Mouse (Mus musculus): ENCODE results near the gene Slc47a1. TPM values are rescaled to one million over a fixed set of nuclear protein-coding genes. Genes with fewer than 3 reads are reported as not detected.
"Not testable (repeated sequence)": the region's sequence is repeated elsewhere in the genome, so short reads cannot be mapped to it uniquely, and the experiment has no call there.

The Slc47a1 gene
- total RNA-seq, 1 experiment from 2014 or later: not detected

DNA sequence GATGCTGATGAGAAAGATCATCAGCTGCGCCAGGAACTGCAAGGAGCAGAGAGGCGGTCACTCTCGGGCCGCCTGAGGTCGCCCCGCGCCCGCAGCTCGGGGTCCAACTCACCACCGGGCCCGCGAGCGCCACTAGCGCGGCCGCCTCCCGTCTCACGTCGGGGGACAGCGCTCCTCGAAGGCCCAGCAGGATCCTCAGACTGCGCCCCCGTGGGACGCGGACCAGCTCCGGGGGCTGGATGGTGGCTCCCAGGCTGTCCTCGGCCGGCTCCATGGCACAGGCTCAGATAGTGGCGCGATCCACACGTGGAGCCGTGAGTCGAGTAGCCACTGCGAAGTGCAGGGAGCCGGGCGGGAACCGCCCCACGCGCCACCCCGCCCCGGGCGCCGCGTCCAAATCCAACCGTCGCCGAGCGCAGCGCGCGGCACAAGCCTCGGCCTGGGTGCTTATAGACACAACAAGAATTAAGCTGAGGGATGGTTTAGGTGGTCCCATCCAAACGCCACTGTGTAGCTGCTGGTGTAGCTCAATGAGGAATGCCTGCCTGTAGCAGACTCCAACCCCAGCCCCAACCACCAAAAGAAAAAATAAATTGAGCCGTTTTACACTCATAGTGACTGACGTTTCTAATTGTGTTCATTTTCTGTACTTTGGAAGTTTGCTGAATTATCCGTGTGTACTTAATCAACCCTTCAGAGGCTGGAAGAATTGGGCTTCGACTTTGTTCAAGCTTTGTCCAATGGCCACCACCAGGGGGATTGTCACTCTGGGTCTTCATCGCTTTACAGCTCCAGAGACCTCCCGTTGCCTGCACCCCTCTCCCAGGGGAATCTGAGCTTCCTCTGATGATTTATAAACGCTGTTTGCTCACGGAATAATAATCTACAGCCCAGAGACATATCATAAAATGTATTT, 35.4 kb downstream of the Slc47a1 start, which contains the start of gene Slc47a2:
Slc47a2 (minus strand) TSS at position 356 of the 916 bp plus-strand sequence.
- no peak for ATAC-seq (replicated peaks in 1 of 2; ENCODE audit: insufficient read depth in 1 of 2, low FRiP score in 2 of 2, low TSS enrichment in 1 of 2, low read depth in 1 of 2, poor library complexity in 2 of 2, severe bottlenecking in 2 of 2)

DNA sequence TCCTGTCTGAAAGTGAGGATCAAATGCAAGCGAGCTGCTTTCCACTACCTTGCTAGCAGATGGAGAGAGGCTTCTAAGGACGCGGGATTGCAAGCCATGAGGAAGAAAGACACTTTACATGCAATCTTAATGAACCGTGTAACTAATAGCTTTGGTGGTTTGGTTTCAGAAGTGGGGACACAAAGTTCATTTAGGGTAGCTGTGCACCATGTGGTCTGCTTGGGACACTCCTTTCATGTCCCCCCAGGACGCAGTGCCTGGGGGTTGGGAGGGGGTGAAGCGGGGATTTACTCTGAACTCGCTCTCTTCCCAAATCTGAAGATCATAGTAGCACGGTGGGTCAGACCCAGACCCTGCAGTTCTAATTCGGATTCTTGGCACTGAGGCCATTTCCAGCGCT, 36.2 kb downstream of the Slc47a1 start:
- ATAC-seq (replicated peaks in 1 of 2; ENCODE audit: insufficient read depth in 1 of 2, low FRiP score in 2 of 2, low TSS enrichment in 1 of 2, low read depth in 1 of 2, poor library complexity in 2 of 2, severe bottlenecking in 2 of 2): no peak

DNA sequence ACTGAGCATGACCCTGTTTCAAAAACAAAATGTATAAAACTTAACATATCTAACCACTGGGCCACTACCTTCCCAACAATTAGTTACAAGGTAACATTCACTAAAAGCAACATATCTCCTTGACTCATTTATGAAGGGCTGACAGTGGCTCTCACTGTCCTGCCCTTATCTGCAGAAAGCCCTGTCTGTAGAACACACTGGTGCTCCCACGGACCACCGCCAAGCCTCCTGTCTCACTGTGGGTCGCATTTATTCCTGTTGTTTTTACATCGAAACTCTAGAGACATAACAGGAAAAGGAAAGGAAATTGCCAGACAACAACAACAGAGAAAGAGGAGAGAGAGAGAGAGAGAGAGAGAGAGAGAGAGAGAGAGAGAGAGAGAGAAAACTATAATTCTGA, 36.9 kb downstream of the Slc47a1 start:
- no peak for ATAC-seq (replicated peaks in 1 of 2; ENCODE audit: insufficient read depth in 1 of 2, low FRiP score in 2 of 2, low TSS enrichment in 1 of 2, low read depth in 1 of 2, poor library complexity in 2 of 2, severe bottlenecking in 2 of 2)

DNA sequence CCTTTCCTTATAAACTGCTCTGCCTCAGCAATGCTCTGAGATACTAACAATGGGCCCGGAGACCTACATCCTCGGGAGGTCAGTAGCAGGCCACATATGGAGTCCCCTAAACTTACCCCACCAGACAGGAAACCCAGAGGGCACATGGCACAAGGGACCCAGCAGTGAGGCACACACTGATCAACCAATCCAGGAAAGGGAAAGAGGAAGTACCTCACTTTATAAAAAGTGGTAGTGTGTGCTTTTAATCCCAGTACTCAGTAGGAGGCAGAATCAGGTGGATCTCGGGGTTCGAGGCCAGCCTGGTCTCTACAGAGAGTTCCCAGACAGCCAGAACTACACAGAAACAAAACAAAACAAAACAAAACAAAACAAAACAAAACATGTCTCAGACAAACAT, 37.8 kb downstream of the Slc47a1 start:
- ATAC-seq (replicated peaks in 1 of 2; ENCODE audit: insufficient read depth in 1 of 2, low FRiP score in 2 of 2, low TSS enrichment in 1 of 2, low read depth in 1 of 2, poor library complexity in 2 of 2, severe bottlenecking in 2 of 2): peak in 1 of 2 experiments; percentile 23; a peak in 1 of 4 replicates

DNA sequence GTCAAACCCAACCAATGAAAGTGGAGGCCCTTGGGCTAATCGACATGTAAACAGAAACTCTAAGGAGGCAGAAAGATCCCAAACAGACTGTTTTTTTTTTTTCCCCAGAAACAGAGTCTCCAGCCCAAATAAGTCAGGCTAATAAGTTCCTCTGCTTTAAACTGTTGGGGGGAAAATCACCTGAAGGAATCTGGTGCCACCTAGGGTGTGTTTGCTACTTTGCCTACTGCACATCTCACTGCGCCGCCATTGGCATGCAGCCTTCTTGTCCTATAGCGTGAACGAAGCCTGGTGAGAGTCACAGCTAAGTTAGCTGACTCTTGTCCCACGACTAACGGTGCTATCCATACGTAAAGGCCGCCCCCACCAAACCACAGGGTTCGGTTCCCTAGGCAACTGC, 40.6 kb downstream of the Slc47a1 start:
- no peak for ATAC-seq (replicated peaks in 1 of 2; ENCODE audit: insufficient read depth in 1 of 2, low FRiP score in 2 of 2, low TSS enrichment in 1 of 2, low read depth in 1 of 2, poor library complexity in 2 of 2, severe bottlenecking in 2 of 2)

DNA sequence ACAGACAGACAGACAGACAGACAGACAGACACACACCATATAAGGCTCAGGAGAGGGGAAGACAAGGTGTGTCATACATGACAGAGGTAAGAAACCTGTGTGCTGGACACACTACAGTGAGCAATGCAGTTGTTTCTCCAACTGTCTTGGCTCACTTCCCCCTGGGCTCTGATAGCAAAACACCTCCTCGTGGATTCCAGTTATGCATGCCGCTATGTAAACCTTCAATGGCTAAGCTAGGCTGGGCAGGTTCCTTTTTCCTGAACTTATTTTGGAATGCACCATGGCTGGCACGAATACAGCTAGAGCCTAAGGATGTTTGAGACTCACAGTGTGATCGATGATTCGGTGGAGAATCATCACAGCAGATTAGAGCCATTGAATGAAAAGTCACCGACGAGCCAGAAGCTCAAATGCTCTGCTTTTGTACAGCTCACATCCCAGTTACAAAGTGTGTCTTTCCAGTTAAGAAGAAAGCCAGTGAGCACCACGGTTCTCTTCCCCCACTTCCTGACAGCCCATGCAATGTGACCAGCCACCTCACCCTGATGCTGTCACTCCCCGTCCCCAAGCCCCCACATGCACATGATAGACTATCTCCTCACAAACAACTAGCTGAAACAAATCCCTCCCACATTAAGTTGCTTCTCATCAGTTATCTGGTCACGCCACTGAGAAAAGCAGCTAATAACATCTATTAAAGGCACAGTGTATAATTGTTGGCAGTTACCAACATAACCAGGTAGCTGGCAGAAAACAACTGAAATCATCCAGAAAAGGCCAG, 57.0 kb downstream of the Slc47a1 start:
- no peak for ATAC-seq (replicated peaks in 1 of 2; ENCODE audit: insufficient read depth in 1 of 2, low FRiP score in 2 of 2, low TSS enrichment in 1 of 2, low read depth in 1 of 2, poor library complexity in 2 of 2, severe bottlenecking in 2 of 2)

DNA sequence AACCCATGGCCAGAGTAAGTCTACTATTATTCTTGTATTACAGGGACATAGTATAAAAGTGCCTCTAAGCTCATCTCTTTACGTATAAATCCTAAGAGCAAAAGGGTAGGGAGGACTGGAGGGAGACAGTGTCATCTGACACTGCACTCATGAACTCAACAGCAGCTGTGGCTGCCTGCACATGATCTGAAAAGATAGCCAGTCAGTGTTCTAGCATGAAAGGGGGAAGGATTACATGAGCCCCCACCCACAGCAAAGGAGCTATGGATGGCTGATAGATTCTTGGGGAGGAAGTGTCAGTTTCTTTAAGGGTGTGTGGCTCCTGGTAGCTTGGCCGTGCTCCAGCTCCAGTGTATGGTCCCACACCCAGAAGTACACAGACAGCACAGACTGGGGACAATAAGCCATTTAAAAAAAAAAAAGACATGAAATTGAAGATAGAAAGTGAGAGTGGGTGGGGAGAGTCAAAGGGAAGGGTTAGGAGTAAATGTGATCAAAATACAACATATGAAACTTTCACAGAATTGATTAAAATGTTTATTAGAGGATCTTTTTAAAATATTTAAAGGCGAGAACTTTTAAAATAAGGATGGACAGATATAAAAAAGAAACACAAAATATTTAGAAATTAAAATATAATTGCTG, 58.1 kb downstream of the Slc47a1 start:
- ATAC-seq (replicated peaks in 1 of 2; ENCODE audit: insufficient read depth in 1 of 2, low FRiP score in 2 of 2, low TSS enrichment in 1 of 2, low read depth in 1 of 2, poor library complexity in 2 of 2, severe bottlenecking in 2 of 2): no peak

DNA sequence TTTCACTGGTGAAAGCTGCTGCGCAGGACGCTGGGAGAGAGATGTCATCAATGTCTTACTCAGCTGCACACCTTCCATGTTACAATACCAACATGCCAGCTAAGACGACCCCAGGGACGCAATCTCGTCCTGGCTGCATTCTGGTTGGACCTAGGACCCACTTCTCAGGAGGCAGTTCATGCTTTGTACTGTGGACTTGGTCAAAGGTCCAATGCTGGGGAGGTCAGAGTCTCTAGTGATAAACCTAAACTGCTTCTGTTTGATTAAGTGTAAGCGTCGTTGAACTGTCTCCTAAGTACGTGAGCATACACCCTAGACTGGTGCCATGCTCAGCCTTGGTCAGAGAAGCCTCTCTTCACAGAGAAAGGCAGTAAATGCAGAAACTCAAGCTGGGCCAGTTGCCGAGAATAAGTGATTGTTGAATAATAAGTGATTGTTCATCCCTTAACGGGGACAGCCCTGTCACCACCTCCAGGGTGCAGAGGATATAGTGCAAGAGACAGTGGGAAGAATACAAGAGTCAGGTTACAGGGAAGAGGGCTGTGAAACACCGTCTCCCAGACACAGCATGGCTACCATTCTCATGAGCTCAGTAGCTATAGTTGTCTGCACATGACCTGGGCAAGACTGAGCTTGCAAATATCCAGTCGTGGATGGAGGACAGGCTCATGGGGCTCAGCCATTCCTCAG, 58.8 kb downstream of the Slc47a1 start:
- no peak for ATAC-seq (replicated peaks in 1 of 2; ENCODE audit: insufficient read depth in 1 of 2, low FRiP score in 2 of 2, low TSS enrichment in 1 of 2, low read depth in 1 of 2, poor library complexity in 2 of 2, severe bottlenecking in 2 of 2)

DNA sequence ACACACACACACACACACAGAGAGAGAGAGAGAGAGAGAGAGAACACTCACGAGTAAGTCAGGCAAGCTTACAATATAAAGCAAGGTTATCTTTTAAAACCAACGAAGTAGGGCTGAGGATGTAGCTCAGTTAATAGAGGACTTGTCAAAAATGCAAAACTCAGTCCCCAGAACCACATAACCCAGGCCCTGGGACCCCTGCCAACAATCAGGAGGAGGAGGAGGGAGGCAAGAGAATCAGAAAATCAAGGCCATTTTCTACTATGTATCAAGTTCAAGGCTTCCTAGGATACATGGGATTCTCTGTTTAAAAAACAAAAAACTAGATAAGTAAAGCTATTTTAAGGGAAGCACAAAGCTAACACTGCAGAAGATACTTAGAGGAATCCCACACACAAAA, 61.3 kb downstream of the Slc47a1 start:
- ATAC-seq (replicated peaks in 1 of 2; ENCODE audit: insufficient read depth in 1 of 2, low FRiP score in 2 of 2, low TSS enrichment in 1 of 2, low read depth in 1 of 2, poor library complexity in 2 of 2, severe bottlenecking in 2 of 2): no peak

DNA sequence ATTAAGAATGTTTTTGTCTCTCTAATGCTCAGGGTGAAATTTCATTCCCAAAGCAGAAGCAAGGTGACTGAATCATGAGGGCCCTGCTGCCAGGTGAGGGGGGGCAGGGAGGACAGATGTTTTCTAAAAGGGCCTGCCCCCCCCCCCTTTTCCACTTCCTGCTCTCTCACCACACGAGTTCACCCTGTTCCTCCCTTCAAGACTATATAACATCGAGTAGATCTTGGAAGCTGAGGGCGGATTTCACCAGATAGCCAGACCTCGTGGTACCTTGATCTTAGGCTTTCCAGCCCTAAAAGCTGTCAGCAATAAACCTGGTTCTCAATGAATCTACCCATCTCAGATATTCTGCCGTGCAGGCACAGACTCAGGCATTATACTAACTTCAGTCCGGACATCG, 67.8 kb downstream of the Slc47a1 start:
- no peak for ATAC-seq (replicated peaks in 1 of 2; ENCODE audit: insufficient read depth in 1 of 2, low FRiP score in 2 of 2, low TSS enrichment in 1 of 2, low read depth in 1 of 2, poor library complexity in 2 of 2, severe bottlenecking in 2 of 2)

DNA sequence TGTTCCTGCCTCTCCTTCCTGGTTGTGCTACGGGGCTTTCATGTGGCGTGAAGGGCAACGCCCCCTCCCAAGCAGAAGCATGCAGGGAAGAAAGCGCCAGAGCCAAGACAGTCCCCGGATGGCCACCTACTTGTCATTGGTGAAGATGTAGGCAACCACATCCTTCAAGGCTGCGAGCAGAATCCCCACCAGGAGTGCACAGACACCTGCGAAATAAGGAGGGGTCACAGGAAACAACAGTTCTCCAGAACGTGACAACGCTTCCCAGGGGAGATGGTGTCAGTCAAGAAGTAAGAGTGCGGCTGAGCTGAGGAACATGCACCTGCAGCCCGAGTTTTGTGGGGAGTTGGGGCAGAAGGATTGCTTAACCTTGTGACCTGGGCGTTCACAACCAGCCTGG, 68.3 kb downstream of the Slc47a1 start:
- ATAC-seq (replicated peaks in 1 of 2; ENCODE audit: insufficient read depth in 1 of 2, low FRiP score in 2 of 2, low TSS enrichment in 1 of 2, low read depth in 1 of 2, poor library complexity in 2 of 2, severe bottlenecking in 2 of 2): no peak

DNA sequence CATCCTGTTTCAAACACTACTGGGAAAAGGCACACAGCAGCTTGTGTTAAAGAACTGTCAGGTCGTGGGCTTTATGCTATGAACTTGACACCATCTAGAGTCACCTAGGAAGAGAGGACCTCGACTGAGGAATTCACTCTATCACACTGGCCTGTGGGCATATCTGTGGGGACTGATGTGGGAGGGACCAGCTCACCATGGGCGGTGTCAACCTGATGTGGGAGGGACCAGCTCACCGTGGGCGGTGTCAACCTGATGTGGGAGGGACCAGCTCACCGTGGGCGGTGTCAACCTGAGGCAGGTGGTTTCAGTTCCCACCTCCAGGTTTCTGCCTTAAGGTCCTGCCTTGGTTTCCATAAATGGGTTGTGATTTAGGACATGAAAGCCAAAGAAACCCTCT, 70.3 kb downstream of the Slc47a1 start:
- ATAC-seq (replicated peaks in 1 of 2; ENCODE audit: insufficient read depth in 1 of 2, low FRiP score in 2 of 2, low TSS enrichment in 1 of 2, low read depth in 1 of 2, poor library complexity in 2 of 2, severe bottlenecking in 2 of 2): no peak

DNA sequence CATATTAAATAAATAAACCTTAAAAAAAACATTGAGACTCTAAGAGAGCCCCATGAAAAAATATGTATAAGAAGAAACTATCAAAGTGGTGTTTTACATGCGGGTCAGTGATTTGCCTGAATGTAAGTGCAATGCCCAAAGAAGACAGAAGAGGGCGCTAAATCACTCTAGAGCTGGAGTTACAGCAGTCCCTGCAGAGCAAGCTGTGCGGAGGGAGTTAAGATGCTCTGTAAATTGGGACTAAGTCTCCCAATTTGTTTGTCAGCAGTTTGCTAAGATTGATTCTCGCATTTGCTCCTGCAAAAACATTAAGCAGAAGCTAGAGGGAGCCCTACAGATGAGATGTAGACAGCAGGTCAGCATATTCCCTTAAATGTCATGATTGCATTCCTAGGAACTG, 72.8 kb downstream of the Slc47a1 start:
- ATAC-seq (replicated peaks in 1 of 2; ENCODE audit: insufficient read depth in 1 of 2, low FRiP score in 2 of 2, low TSS enrichment in 1 of 2, low read depth in 1 of 2, poor library complexity in 2 of 2, severe bottlenecking in 2 of 2): no peak

DNA sequence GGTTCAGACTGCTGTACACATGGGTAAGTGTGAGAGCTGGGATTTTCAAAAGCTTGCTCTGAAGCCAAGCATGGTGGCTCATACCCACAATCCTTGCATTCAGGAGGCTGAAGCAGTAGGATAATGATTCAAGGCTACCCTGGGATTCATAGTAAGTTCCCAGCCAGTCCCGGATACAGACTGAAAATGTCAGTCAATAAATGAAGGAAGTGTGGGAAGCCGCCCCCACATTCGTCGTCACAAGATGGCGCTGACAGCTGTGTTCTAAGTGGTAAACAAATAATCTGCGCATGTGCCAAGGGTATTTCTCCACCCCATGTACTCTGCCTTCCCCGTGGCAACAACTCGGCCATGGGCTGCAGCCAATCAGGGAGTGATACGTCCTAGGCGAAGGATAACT, 73.6 kb downstream of the Slc47a1 start:
- ATAC-seq (replicated peaks in 1 of 2; ENCODE audit: insufficient read depth in 1 of 2, low FRiP score in 2 of 2, low TSS enrichment in 1 of 2, low read depth in 1 of 2, poor library complexity in 2 of 2, severe bottlenecking in 2 of 2): not testable (repeated sequence)

DNA sequence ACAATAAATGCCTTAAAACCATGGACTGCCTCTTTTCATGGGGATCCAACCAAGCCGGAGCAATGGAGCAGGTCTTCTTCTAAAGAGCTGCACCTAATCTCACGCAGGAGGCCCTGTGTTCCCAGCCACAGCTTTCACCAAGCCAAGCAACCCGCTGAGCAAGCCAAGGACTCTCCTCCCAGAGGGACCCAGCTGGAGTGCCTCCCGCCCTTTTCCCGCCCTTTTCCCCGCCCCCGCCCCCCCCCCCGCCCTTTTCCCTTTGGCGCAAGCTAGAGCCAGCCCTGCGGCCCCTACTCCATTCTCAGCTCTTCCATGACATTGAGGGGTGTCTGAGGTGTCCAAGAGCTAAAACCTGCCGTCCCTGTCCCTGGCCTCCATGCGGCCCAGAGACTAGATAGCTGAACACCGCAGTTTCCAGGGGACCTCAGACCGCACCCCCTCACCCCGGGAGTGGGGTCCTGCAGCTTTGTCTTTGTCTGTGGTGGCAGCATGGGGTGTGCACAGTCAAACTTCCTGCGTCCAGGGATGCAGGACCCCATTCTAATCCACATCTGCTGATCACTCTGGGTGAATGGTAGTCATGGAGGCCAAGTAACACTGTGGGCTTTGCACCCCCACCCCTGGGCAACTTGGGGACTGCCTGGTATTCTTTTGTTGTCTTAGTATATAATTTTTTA, 77.3 kb downstream of the Slc47a1 start:
- no peak for ATAC-seq (replicated peaks in 1 of 2; ENCODE audit: insufficient read depth in 1 of 2, low FRiP score in 2 of 2, low TSS enrichment in 1 of 2, low read depth in 1 of 2, poor library complexity in 2 of 2, severe bottlenecking in 2 of 2)

DNA sequence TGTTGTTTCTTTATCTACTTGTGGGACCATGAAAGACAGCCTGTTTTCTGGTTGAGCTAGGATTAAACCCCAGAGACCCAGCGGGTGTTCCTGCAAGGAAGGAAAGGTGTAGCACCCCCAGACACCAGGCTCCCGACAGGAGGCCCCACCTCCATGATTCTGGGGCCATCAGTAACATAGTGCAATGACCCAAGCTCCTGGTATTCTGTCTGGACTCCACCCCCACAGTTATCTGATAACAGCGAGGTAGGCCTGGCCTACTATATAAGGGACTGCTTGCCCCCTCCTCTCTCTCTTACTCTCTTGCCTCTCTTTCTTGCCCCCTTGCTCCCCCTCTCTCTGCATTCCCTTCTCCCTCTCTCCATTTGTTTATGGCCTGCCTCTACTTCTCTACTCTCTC, 77.9 kb downstream of the Slc47a1 start:
- no peak for ATAC-seq (replicated peaks in 1 of 2; ENCODE audit: insufficient read depth in 1 of 2, low FRiP score in 2 of 2, low TSS enrichment in 1 of 2, low read depth in 1 of 2, poor library complexity in 2 of 2, severe bottlenecking in 2 of 2)

DNA sequence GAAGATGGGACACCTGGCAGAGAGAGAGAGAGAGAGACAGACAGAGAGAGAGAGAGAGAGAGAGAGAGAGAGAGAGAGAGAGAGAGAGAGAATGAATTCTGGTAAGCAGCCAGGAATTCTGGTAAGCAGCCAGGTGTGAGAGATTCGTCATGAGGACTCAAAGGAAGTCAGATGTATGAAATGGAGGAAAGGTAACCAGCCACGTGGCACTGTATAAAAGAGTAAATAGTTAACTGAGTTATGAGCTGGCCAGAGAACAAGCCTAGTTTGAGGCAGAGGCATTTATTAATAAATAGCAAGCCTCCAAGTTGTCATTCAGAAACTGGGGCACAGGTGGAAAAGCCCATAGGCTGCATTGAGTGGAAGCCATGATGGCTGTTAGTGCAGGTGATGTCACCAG, 80.2 kb downstream of the Slc47a1 start:
- no peak for ATAC-seq (replicated peaks in 1 of 2; ENCODE audit: insufficient read depth in 1 of 2, low FRiP score in 2 of 2, low TSS enrichment in 1 of 2, low read depth in 1 of 2, poor library complexity in 2 of 2, severe bottlenecking in 2 of 2)
